Mouse (Mus musculus): ENCODE results near the gene Mtch1.

GRCm38 (mm10) chr17:29348996-29349395 lies 1.3 kb upstream of the Mtch1 start:
- TF ChIP-seq USF1 (IDR thresholded peaks at IDR 0.05; ENCODE audit: low read depth) (no peak), MAX (IDR thresholded peaks at IDR 0.05) (no peak), CTCF (IDR thresholded peaks at IDR 0.05; ENCODE audit: control insufficient read depth, insufficient read depth, insufficient read length) (no peak), MYOD1 (IDR thresholded peaks at IDR 0.05; ENCODE audit: control insufficient read depth, insufficient read length, low read depth) (no peak), FOSL1 (IDR thresholded peaks at IDR 0.05; ENCODE audit: insufficient read depth, low read length, poor library complexity, severe bottlenecking) (no peak)
